ENCODE assay signal across 26 mouse cellular contexts in genomic region chr9:35138029-35138428, GRCm38 (mm10). TPM values are rescaled to one million over a fixed set of nuclear protein-coding genes. Genes with fewer than 3 reads are reported as not detected.
DNase-seq lines count a peak whose midpoint lies in the region; ATAC-seq and TF ChIP-seq lines count a peak whose summit lies in the region.
"Had no signal": no experiment of that assay in that cellular context is flagged by ENCODE, and none has a peak within 500 bp of the region (broad histone marks: within the 10 kb centered on the region; RNA-seq: fewer than 3 reads in every experiment).

No protein-coding gene starts in this region.

- POLR2A ChIA-PET in Patski (lab: Charles Lee) = interaction anchor here (0.7 kb wide), 1 partner anchor 8 kb away, joined by 3 read pairs; no protein-coding TSS in a partner anchor

- DNase-seq in kidney, adult 11 months = peak; percentile 36
- DNase-seq in kidney, adult 2 months = no peak
- DNase-seq in Patski (ENCODE audit: low read depth, low spot score) = no peak
- no peak for DNase-seq in limb, embryonic 10.5 days (ENCODE audit: low spot score)
- DNase-seq in midbrain, embryonic 10.5 days (ENCODE audit: low spot score) = no peak
- DNase-seq in cerebellum, adult 9-11 months = no peak
- DNase-seq in adrenal gland, postnatal 14 days = no peak
- DNase-seq: adrenal gland, postnatal 25 days; cerebellum, adult 11 months; cerebellum, postnatal 14 days; gastrocnemius, adult 2 months; kidney, postnatal 14 days; lung, postnatal 36 days; midbrain, embryonic 14.5 days; right cerebral cortex, adult 18-20 months; right cerebral cortex, postnatal 4 days; thymus, adult 18-20 months; thymus, postnatal 36 days had no signal

- no peak overlapping the region for H3K27ac ChIP-seq in kidney, adult 2 months (ENCODE audit: insufficient read depth, low read depth, low read length)
- H3K27ac ChIP-seq in limb, embryonic 10.5 days = peak overlapping the region; percentile 12; the same call in 1 of the 2 replicates
- H3K27ac ChIP-seq in liver, embryonic 16.5 days (ENCODE audit: low read length) = peak overlapping the region; percentile 46; the same call in 1 of the 2 replicates
- no peak overlapping the region for H3K27ac ChIP-seq in midbrain, embryonic 10.5 days (replicated peaks)
- H3K27ac ChIP-seq: embryonic facial prominence, embryonic 12.5 days; gastrocnemius, adult 2 months; hindbrain, embryonic 15.5 days; limb, embryonic 13.5 days; lung, embryonic 15.5 days; stomach, embryonic 15.5 days had no signal

- no peaks in the 10 kb centered on the region for H3K4me1 ChIP-seq in kidney, adult 2 months (ENCODE audit: control insufficient read depth, insufficient read depth, low read length)
- peaks cover 13% of the 10 kb centered on the region for H3K4me1 ChIP-seq in limb, embryonic 10.5 days
- H3K4me1 ChIP-seq in liver, embryonic 16.5 days (ENCODE audit: control insufficient read depth, low read depth, low read length) = peaks cover 6% of the 10 kb centered on the region; the same call in 1 of the 2 replicates
- peaks cover 9% of the 10 kb centered on the region; the same call in 1 of the 2 replicates for H3K4me1 ChIP-seq in midbrain, embryonic 10.5 days
- H3K4me1 ChIP-seq: embryonic facial prominence, embryonic 12.5 days; hindbrain, embryonic 15.5 days; stomach, embryonic 15.5 days had no signal

- H3K4me2 ChIP-seq in liver, embryonic 16.5 days (ENCODE audit: low read depth, low read length) = no peak overlapping the region
- H3K4me2 ChIP-seq: embryonic facial prominence, embryonic 12.5 days; heart, embryonic 11.5 days; hindbrain, embryonic 15.5 days; limb, embryonic 13.5 days; lung, embryonic 15.5 days; stomach, embryonic 15.5 days had no signal

- no peak for TF ChIP-seq POLR2A in kidney, adult 2 months (IDR thresholded peaks at IDR 0.05; ENCODE audit: low read depth, low read length)

- CTCF ChIA-PET in Patski (lab: Charles Lee) = no interaction called here

- no peaks in the 10 kb centered on the region for H3K36me3 ChIP-seq in kidney, adult 2 months (ENCODE audit: control insufficient read depth, insufficient read depth, low read length)
- peaks cover 7% of the 10 kb centered on the region; the same call in 1 of the 2 replicates for H3K36me3 ChIP-seq in limb, embryonic 10.5 days
- no peaks in the 10 kb centered on the region for H3K36me3 ChIP-seq in liver, embryonic 16.5 days (ENCODE audit: control insufficient read depth, insufficient read depth)
- peaks cover 20% of the 10 kb centered on the region for H3K36me3 ChIP-seq in midbrain, embryonic 10.5 days
- H3K36me3 ChIP-seq: hindbrain, embryonic 15.5 days; lung, embryonic 15.5 days; stomach, embryonic 15.5 days had no signal

- no peaks in the 10 kb centered on the region for H3K27me3 ChIP-seq in kidney, adult 2 months (replicated peaks; ENCODE audit: control insufficient read depth, insufficient read depth, low read length)
- no peaks in the 10 kb centered on the region for H3K27me3 ChIP-seq in Patski
- H3K27me3 ChIP-seq in limb, embryonic 10.5 days (ENCODE audit: low read depth, poor library complexity, severe bottlenecking) = no peaks in the 10 kb centered on the region
- no peaks in the 10 kb centered on the region for H3K27me3 ChIP-seq in liver, embryonic 16.5 days (ENCODE audit: control insufficient read depth, insufficient read depth, low read depth, low read length)
- no peaks in the 10 kb centered on the region for H3K27me3 ChIP-seq in midbrain, embryonic 10.5 days (ENCODE audit: low read depth, poor library complexity, severe bottlenecking)
- H3K27me3 ChIP-seq: embryonic facial prominence, embryonic 12.5 days; hindbrain, embryonic 15.5 days; limb, embryonic 13.5 days; lung, embryonic 15.5 days; megakaryocyte, embryonic 14.5 days; stomach, embryonic 15.5 days had no signal

- H3K9me3 ChIP-seq in limb, embryonic 10.5 days (replicated peaks) = no peaks in the 10 kb centered on the region
- no peaks in the 10 kb centered on the region for H3K9me3 ChIP-seq in liver, embryonic 16.5 days (replicated peaks; ENCODE audit: control insufficient read depth, low read length)
- H3K9me3 ChIP-seq in midbrain, embryonic 10.5 days (replicated peaks) = no peaks in the 10 kb centered on the region
- H3K9me3 ChIP-seq: embryonic facial prominence, embryonic 12.5 days; hindbrain, embryonic 15.5 days; limb, embryonic 13.5 days; lung, embryonic 15.5 days; megakaryocyte, embryonic 14.5 days; stomach, embryonic 15.5 days had no signal

- ATAC-seq in Patski = peak; percentile 35
- ATAC-seq in liver, embryonic 16.5 days (ENCODE audit: low read depth) = peak; percentile 91

- WGBS in kidney, adult 2 months = 60% methylated on average over 7 of the region's 7 CpGs
- WGBS in limb, embryonic 10.5 days = 71% methylated on average over 7 of the region's 7 CpGs
- 64% methylated on average over 7 of the region's 7 CpGs for WGBS in liver, embryonic 16.5 days (ENCODE audit: insufficient replicate concordance)
- 80% methylated on average over 7 of the region's 7 CpGs for WGBS in midbrain, embryonic 10.5 days

- H3K4me3 ChIP-seq in kidney, adult 2 months (ENCODE audit: insufficient read depth, low read depth, low read length) = no peak overlapping the region
- H3K4me3 ChIP-seq in limb, embryonic 10.5 days = no peak overlapping the region
- H3K4me3 ChIP-seq in liver, embryonic 16.5 days (ENCODE audit: low read depth, low read length) = no peak overlapping the region
- H3K4me3 ChIP-seq in midbrain, embryonic 10.5 days = no peak overlapping the region
- H3K4me3 ChIP-seq: embryonic facial prominence, embryonic 12.5 days; gastrocnemius, adult 2 months; hindbrain, embryonic 15.5 days; limb, embryonic 13.5 days; lung, embryonic 15.5 days; megakaryocyte, embryonic 14.5 days; stomach, embryonic 15.5 days had no signal

- in situ Hi-C loops in Patski (cut with MboI; ENCODE audit: low pct_unique_long_range_greater_than_20kb) = no loop called here

- no peak for TF ChIP-seq CTCF in kidney, adult 2 months (conservative IDR thresholded peaks at IDR 0.05; ENCODE audit: insufficient read depth, insufficient read length, low read depth, low read length)
- TF ChIP-seq CTCF in Patski (IDR thresholded peaks at IDR 0.05) = no peak

- H3K9ac ChIP-seq in liver, embryonic 16.5 days (ENCODE audit: low read depth, low read length) = no peak overlapping the region
- H3K9ac ChIP-seq: embryonic facial prominence, embryonic 12.5 days; hindbrain, embryonic 15.5 days; limb, embryonic 13.5 days; lung, embryonic 15.5 days; stomach, embryonic 15.5 days had no signal

RNA-seq across cellular contexts. Expression of gene St3gal4, which starts 19.0 kb away (rescaled TPM):
- polyA plus RNA-seq in kidney, adult 2 months (2012; rRNA removed) = 4.7 and 5.0 TPM in 2 replicates
- 53.6 TPM for polyA plus RNA-seq in Patski (2021)
- polyA plus RNA-seq in limb, embryonic 10.5 days (2016; fragmentation: Nextera tagmentation; extraction: Ambion mirVana) = 19.0 and 21.3 TPM in 2 replicates
- 21.7 and 22.3 TPM in 2 replicates for polyA plus RNA-seq in liver, embryonic 16.5 days (2015; fragmentation: Nextera tagmentation; extraction: Ambion mirVana)
- 10.7 and 11.2 TPM in 2 replicates for polyA plus RNA-seq in midbrain, embryonic 10.5 days (2016; fragmentation: Nextera tagmentation; extraction: Ambion mirVana)
- 32.7 and 36.9 TPM in 2 replicates for total RNA-seq in adrenal gland, postnatal 14 days (2021)

RNA-seq across cellular contexts. Expression of gene Dcps, which starts 37.8 kb away (rescaled TPM):
- 36.2 and 41.1 TPM in 2 replicates for polyA plus RNA-seq in kidney, adult 2 months (2012; rRNA removed)
- 58.1 TPM for polyA plus RNA-seq in Patski (2021)
- polyA plus RNA-seq in limb, embryonic 10.5 days (2016; fragmentation: Nextera tagmentation; extraction: Ambion mirVana) = 86.0 and 92.3 TPM in 2 replicates
- 43.4 and 44.2 TPM in 2 replicates for polyA plus RNA-seq in liver, embryonic 16.5 days (2015; fragmentation: Nextera tagmentation; extraction: Ambion mirVana)
- polyA plus RNA-seq in midbrain, embryonic 10.5 days (2016; fragmentation: Nextera tagmentation; extraction: Ambion mirVana) = 108 TPM in 2 replicates
- total RNA-seq in adrenal gland, postnatal 14 days (2021) = 23.2 and 25.2 TPM in 2 replicates

Comparison
In these comparisons a context has a peak if more than half of its experiments do, and no peak if none do; other contexts are left out.
1. H3K27ac ChIP-seq: peak in limb, embryonic 10.5 days (single experiment) and liver, embryonic 16.5 days (single experiment); none in kidney, adult 2 months (single experiment) and midbrain, embryonic 10.5 days (single experiment).